Mouse (Mus musculus) gastrocnemius, adult 2 months (tissue): ENCODE data around the gene Taf1a. TPM values are rescaled to one million over a fixed set of nuclear protein-coding genes. Genes with fewer than 3 reads are reported as not detected.

Experiments used
- DNase-seq: peaks from one replicate; pipeline ENCODE4 v3.0.0; 2022
- H3K27ac ChIP-seq: fragments of 200-600 bp; 2 replicates; pipeline ENCODE4 v1.8.1; 2022; ENCODE audit warnings: mild to moderate bottlenecking
- H3K4me3 ChIP-seq: fragments of 200-600 bp; 2 replicates; pipeline ENCODE4 v1.8.1; 2022; ENCODE audit warnings: mild to moderate bottlenecking, moderate library complexity
- CTCF ChIP-seq: fragments of 200-600 bp; IDR thresholded peaks from 2 replicates; pipeline ENCODE4 v1.8.1; 2022; ENCODE audit warnings: antibody characterized with exemption, mild to moderate bottlenecking, moderate library complexity
- intact Hi-C: fragments of 180-260 bp; cut with DNase I; formaldehyde crosslinking; loops from one replicate; pipeline ENCODE4 v1.15.1; 2025
- total RNA-seq, 2 experiments: library from RNA; stranded (reverse); gene quantifications; 2 replicates each; pipeline ENCODE4 v1.2.3; 2021

Taf1a gene
- total RNA-seq, 2 experiments from 2014 or later: 6.1 to 7.3 TPM

GRCm38 (mm10) chr1:183424100-183424499, 35.3 kb downstream of the Taf1a start:
- intact Hi-C loops: no loop called here
- Histone ChIP-seq H3K4me3 (no peak overlapping the region), H3K27ac (no peak overlapping the region)
- peak; percentile 27; the same call in 1 of the 2 replicates for TF ChIP-seq CTCF
- no peak for DNase-seq

- Histone ChIP-seq H3K4me3 (no peak overlapping the region), H3K27ac (no peak overlapping the region)
- no peak for TF ChIP-seq CTCF
- DNase-seq: no peak
- intact Hi-C loops: no loop called here
Observed at GRCm38 (mm10) chr1:183434918-183435317, 46.1 kb downstream of the Taf1a start.

GRCm38 (mm10) chr1:183439036-183439435, 50.3 kb downstream of the Taf1a start:
- Histone ChIP-seq H3K4me3 (peak overlapping the region; percentile 66), H3K27ac (peak overlapping the region; percentile 79)
- peak; percentile 99 for TF ChIP-seq CTCF
- DNase-seq: peak; percentile 96
- intact Hi-C loops: no loop called here

- intact Hi-C loops: no loop called here
- H3K27ac ChIP-seq: peak overlapping the region; percentile 72
- TF ChIP-seq CTCF: peak; percentile 94
- H3K4me3 ChIP-seq: peak overlapping the region; percentile 43
- DNase-seq: peak; percentile 82
Observed at GRCm38 (mm10) chr1:183442015-183442774, 53.4 kb downstream of the Taf1a start.

- no peak for DNase-seq
- H3K4me3 ChIP-seq: no peak overlapping the region
- intact Hi-C loops: no loop called here
- TF ChIP-seq CTCF: no peak
- H3K27ac ChIP-seq: no peak overlapping the region
Observed at GRCm38 (mm10) chr1:183453066-183453465, 64.3 kb downstream of the Taf1a start.

Other genes starting within 250 kb of the Taf1a start
- 1 to 10 TPM; 3.3 to 4.6 TPM for gene Disp1, start 167.5 kb upstream of the Taf1a start, total RNA-seq
- gene Aida, start 92.4 kb upstream of the Taf1a start, total RNA-seq: 10 to 100 TPM; 16.6 to 21.9 TPM
- 10 to 100 TPM; 17.2 to 22.7 TPM for gene Brox, start 91.7 kb upstream of the Taf1a start, total RNA-seq
- gene Mia3, start 19.4 kb upstream of the Taf1a start, total RNA-seq: 100 to 1,000 TPM; 169 to 229 TPM
- not detected for gene Hhipl2, start 29.2 kb downstream of the Taf1a start, total RNA-seq